Mouse (Mus musculus) heart, embryonic 11.5 days (tissue): Measurements from ENCODE around the gene Twf2. TPM values are rescaled to one million over a fixed set of nuclear protein-coding genes. Genes with fewer than 3 reads are reported as not detected.
A peak's percentile ranks its signal among the peaks of the same experiment; 100 is the strongest.
"Not testable (repeated sequence)": the region's sequence is repeated elsewhere in the genome, so short reads cannot be mapped to it uniquely, and the experiment has no call there.

Experiments used
- ATAC-seq: fragments of 200-750 bp; cut with Nextera tagmentation; replicated peaks from 2 replicates; pipeline ENCODE4 v1.8.0; 2017; ENCODE audit warnings: moderate library complexity; ENCODE audit not compliant: insufficient number of reproducible peaks, low FRiP score, low TSS enrichment
- H3K27ac ChIP-seq: fragments of 300-500 bp; sonication (generic); 2 replicates; pipeline ENCODE4 v1.5.1; 2014; ENCODE audit warnings: mild to moderate bottlenecking, low read depth, low read length
- H3K27me3 ChIP-seq: fragments of 300-500 bp; sonication (generic); 2 replicates; pipeline ENCODE4 v1.6.1; 2014; ENCODE audit warnings: mild to moderate bottlenecking, low read length, mixed read lengths; ENCODE audit not compliant: control insufficient read depth, insufficient read depth
- H3K36me3 ChIP-seq: fragments of 300-500 bp; sonication (generic); 2 replicates; pipeline ENCODE4 v1.6.1; 2014; ENCODE audit warnings: mild to moderate bottlenecking, low read length, moderate library complexity, mixed read lengths; ENCODE audit not compliant: control insufficient read depth, insufficient read depth
- H3K4me1 ChIP-seq: fragments of 300-500 bp; sonication (generic); 2 replicates; pipeline ENCODE4 v1.6.1; 2014; ENCODE audit warnings: low read length; ENCODE audit not compliant: control insufficient read depth, insufficient read depth
- H3K4me2 ChIP-seq: fragments of 300-500 bp; sonication (generic); 2 replicates; pipeline ENCODE4 v1.6.1; 2014; ENCODE audit warnings: mild to moderate bottlenecking, moderate library complexity
- H3K4me3 ChIP-seq: fragments of 300-500 bp; sonication (generic); 2 replicates; pipeline ENCODE4 v1.5.1; 2014; ENCODE audit warnings: low read depth, low read length
- H3K9ac ChIP-seq: fragments of 300-500 bp; sonication (generic); 2 replicates; pipeline ENCODE4 v1.6.1; 2014; ENCODE audit warnings: mild to moderate bottlenecking, low read depth, low read length, moderate library complexity
- H3K9me3 ChIP-seq: fragments of 300-500 bp; sonication (generic); replicated peaks from 2 replicates; pipeline ENCODE4 v1.6.1; 2016; ENCODE audit warnings: low read length; ENCODE audit not compliant: control insufficient read depth
- WGBS: fragments of 180-500 bp; shearing (Covaris S2); extraction: QIAGEN DNeasy Blood & Tissue Kit; methylation state at CpG from one replicate; pipeline ENCODE4 v1.1.7; 2014; ENCODE audit not compliant: insufficient replicate concordance; 5-methylcytosine and 5-hydroxymethylcytosine counted together
- polyA plus RNA-seq: library from polyadenylated mRNA; unstranded; fragments of >200 nt; fragmentation: Nextera tagmentation; extraction: Ambion mirVana; gene quantifications from 2 replicates; pipeline ENCODE4 v1.2.1, GENCODE M21; 2014

Gene Twf2
- polyA plus RNA-seq, 1 experiment from 2014 or later = 55.6 TPM

- no peaks in the 10 kb centered on the region for H3K27me3 ChIP-seq
- no peak for ATAC-seq
- H3K9ac ChIP-seq = peak overlapping the region; percentile 77
- H3K4me2 ChIP-seq = peak overlapping the region; percentile 69
- H3K9me3 ChIP-seq = no peaks in the 10 kb centered on the region
- peak overlapping the region; percentile 84; the same call in 1 of the 2 replicates for H3K27ac ChIP-seq
- peak overlapping the region; percentile 51 for H3K4me3 ChIP-seq
- peaks cover 5% of the 10 kb centered on the region; the same call in 1 of the 2 replicates for H3K4me1 ChIP-seq
- no peaks in the 10 kb centered on the region for H3K36me3 ChIP-seq
- 47% methylated on average over 5 of the region's 5 CpGs for WGBS
Measured at GRCm38 (mm10) chr9:106160426-106160825, 42.5 kb upstream of the Twf2 start.

GRCm38 (mm10) chr9:106166709-106167108, 36.2 kb upstream of the Twf2 start:
- Histone ChIP-seq H3K4me2 (no peak overlapping the region), H3K27ac (no peak overlapping the region), H3K36me3 (no peaks in the 10 kb centered on the region), H3K9me3 (no peaks in the 10 kb centered on the region), H3K4me3 (no peak overlapping the region), H3K9ac (no peak overlapping the region), H3K27me3 (no peaks in the 10 kb centered on the region), H3K4me1 (0 out of 2 replicates have a peak, but pooled peaks cover 2% of the 10 kb centered on the region)
- no peak for ATAC-seq
- 57% methylated on average over 2 of the region's 2 CpGs for WGBS

DNA sequence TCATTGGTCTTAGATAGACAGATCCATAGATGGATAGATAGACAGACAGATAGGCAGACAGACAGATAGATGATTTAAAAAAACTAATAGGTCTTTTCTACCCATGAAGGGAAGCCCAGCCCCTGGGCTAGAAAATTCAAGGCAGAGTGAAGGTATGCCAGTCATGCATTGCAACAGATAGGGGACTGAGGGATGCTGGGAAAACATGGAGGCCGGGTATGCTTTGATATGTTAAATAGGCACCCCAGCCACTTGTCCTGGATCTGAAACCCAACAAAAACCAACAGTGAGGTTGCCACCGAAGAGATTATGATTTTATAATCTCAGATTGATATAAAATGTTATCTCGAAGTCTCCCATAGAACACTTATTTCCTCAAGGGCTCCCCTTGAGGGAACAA, 35.7 kb upstream of the Twf2 start:
- 74% methylated on average over 3 of the region's 3 CpGs for WGBS

DNA sequence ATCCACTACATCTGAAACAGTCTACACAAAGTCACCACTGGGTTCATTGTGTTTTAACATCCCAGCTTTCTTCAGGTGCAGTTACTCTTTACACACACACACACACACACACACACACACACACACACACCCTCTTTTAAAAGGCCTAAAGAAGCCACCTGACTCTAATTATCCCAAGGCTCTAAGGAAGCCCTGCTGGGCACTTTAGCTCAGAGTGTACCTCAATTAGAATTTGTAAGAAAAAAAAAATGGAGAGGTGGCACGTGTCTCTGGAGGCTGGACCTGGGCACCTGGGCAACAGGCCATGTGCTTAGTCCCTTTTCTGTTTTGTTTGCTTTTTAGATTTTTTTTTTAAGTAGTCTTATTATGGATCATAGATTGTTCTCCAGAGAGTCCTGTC, 35.2 kb upstream of the Twf2 start:
- Histone ChIP-seq H3K4me1 (0 out of 2 replicates have a peak, but pooled peaks cover 2% of the 10 kb centered on the region), H3K9ac (no peak overlapping the region), H3K9me3 (no peaks in the 10 kb centered on the region), H3K36me3 (no peaks in the 10 kb centered on the region), H3K27me3 (no peaks in the 10 kb centered on the region), H3K4me2 (no peak overlapping the region), H3K4me3 (no peak overlapping the region), H3K27ac (no peak overlapping the region)
- ATAC-seq = no peak
- WGBS = 70% methylated on average over 1 of the region's 1 CpGs

More for the DNA sequence above, 35.7 kb upstream of the Twf2 start:
- Histone ChIP-seq H3K36me3 (no peaks in the 10 kb centered on the region), H3K4me1 (0 out of 2 replicates have a peak, but pooled peaks cover 2% of the 10 kb centered on the region), H3K27ac (no peak overlapping the region), H3K27me3 (no peaks in the 10 kb centered on the region), H3K4me3 (no peak overlapping the region), H3K9ac (no peak overlapping the region), H3K9me3 (no peaks in the 10 kb centered on the region), H3K4me2 (no peak overlapping the region)
- ATAC-seq = no peak

DNA sequence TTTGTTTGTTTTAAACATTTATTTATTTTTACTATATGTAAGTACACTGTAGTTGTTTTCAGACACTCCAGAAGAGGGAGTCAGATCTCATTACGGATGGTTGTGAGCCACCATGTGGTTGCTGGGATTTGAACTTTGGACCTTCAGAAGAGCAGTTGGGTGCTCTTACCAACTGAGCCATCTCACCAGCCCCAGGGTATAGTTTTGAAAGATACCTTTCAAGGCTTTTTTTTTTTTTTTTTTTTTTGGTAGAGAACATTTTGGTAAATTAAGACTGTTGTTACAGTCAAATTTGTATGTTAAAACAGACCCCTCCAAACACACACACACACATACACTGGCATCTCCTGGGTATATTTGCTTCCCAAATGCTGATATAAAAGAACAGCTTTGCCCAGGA, 33.9 kb upstream of the Twf2 start:
- H3K9me3 ChIP-seq, ATAC-seq, H3K4me2 ChIP-seq, H3K27ac ChIP-seq, H3K36me3 ChIP-seq, H3K4me3 ChIP-seq, H3K9ac ChIP-seq, H3K27me3 ChIP-seq: not testable (repeated sequence)
- WGBS = 76% methylated on average over 1 of the region's 1 CpGs
- H3K4me1 ChIP-seq = peaks cover 13% of the 10 kb centered on the region

- H3K4me1 ChIP-seq = peaks cover 19% of the 10 kb centered on the region
- H3K27me3 ChIP-seq = no peaks in the 10 kb centered on the region
- no peaks in the 10 kb centered on the region for H3K36me3 ChIP-seq
- H3K9ac ChIP-seq = no peak overlapping the region
- ATAC-seq = no peak
- H3K9me3 ChIP-seq = no peaks in the 10 kb centered on the region
- no peak overlapping the region for H3K27ac ChIP-seq
- H3K4me3 ChIP-seq = peak overlapping the region; percentile 98; the same call in 1 of the 2 replicates
- WGBS = 34% methylated on average over 6 of the region's 6 CpGs
- H3K4me2 ChIP-seq = peak overlapping the region; percentile 83
Measured at GRCm38 (mm10) chr9:106169917-106170316, 33.0 kb upstream of the Twf2 start.

GRCm38 (mm10) chr9:106170556-106171345, 32.2 kb upstream of the Twf2 start, which contains the start of gene Wdr82:
TSS of gene Wdr82 (plus strand) at chr9:106170928.
- Histone ChIP-seq H3K4me3 (peak within 1 kb of the TSS; percentile 98), H3K4me1 (peaks cover 24% of the 10 kb centered on the region), H3K27ac (peak within 1 kb of the TSS; percentile 97), H3K9ac (peak within 1 kb of the TSS; percentile 97), H3K4me2 (peak within 1 kb of the TSS; percentile 83), H3K27me3 (no peaks in the 10 kb centered on the region), H3K9me3 (no peaks in the 10 kb centered on the region), H3K36me3 (no peaks in the 10 kb centered on the region)
- peak; percentile 89 for ATAC-seq
- WGBS = under 1% methylated on average over 71 of the region's 81 CpGs

- Histone ChIP-seq H3K9me3 (no peaks in the 10 kb centered on the region), H3K9ac (peak overlapping the region; percentile 97), H3K4me3 (peak overlapping the region; percentile 98), H3K27me3 (no peaks in the 10 kb centered on the region), H3K36me3 (no peaks in the 10 kb centered on the region), H3K27ac (peak overlapping the region; percentile 97), H3K4me2 (peak overlapping the region; percentile 82), H3K4me1 (peaks cover 24% of the 10 kb centered on the region)
- peak; percentile 63 for ATAC-seq
- WGBS = under 1% methylated on average over 30 of the region's 30 CpGs
Measured at GRCm38 (mm10) chr9:106171346-106172158, 31.4 kb upstream of the Twf2 start.
